Mouse (Mus musculus) left cerebral cortex, postnatal 36 days (tissue): ENCODE data around the gene Gpalpp1. TPM values are rescaled to one million over a fixed set of nuclear protein-coding genes. Genes with fewer than 3 reads are reported as not detected.

Experiments used
- DNase-seq, 2 experiments: peaks; one replicate each; pipeline ENCODE4 v3.0.0; 2021 to 2022; ENCODE audit warnings: low spot score in 2 of 2, mixed read lengths in 1 of 2
- intact Hi-C: fragments of 180-260 bp; cut with DNase I; formaldehyde crosslinking; loops from one replicate; pipeline ENCODE4 v1.15.1; 2025
- total RNA-seq, 2 experiments: library from RNA; stranded (reverse); gene quantifications; 2 replicates each; pipeline ENCODE4 v1.2.3; 2021

Gene Gpalpp1
- total RNA-seq, 2 experiments from 2014 or later = 22.2 to 22.8 TPM

DNA sequence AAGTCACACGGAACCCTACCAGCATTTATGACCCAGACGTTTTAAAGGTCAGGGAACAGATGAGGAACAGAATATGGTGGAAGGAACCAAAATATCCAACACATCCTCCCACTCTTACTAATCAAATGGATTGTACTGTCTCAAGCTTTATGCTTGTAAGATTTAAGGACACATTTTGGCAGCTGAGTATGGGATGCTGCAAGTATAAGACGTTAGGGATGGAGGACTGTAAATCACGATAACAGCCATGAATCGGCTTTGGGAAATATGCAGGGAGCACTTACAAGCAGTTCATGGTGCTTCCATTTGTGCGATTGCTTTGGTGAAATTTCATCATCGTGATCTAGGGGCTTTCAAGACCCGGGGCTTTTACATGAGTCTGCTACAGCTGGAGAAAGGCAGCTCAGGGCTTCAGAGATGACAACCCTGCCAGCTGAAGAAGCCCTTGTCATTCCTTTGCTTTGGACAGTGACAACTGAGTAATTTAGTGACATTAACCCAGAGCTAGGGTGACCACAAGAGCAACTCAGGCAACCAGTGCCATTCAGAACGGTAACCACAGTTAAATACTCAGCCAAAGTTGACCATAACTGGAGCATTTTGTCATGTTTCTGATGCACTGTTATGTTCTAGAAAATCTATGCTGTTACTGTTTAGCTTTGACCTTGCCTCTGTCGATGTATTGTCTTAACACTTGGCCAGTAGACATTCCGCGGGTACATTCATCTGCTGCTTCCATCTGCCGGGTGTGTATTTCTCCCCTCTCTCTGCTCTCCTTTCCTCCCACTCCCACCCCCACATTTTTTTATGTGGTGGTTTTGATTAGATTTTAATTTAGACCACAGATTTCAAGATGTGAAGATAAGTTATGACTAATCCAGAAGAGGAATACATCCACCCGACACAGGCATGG, 67.1 kb downstream of the Gpalpp1 start:
- intact Hi-C loops = no loop called here
- DNase-seq = no peak

Other genes starting within 250 kb of the Gpalpp1 start
- gene Kctd4, start 155.8 kb downstream of the Gpalpp1 start, total RNA-seq = 10 to 100 TPM; 12.5 to 15.5 TPM
- 10 to 100 TPM; 15.8 to 16.1 TPM for gene Gtf2f2, start 99.9 kb downstream of the Gpalpp1 start, total RNA-seq
- gene Nufip1, start 131 bp upstream of the Gpalpp1 start, total RNA-seq = 1 to 10 TPM; 6.7 to 8.6 TPM